Comparison of ENCODE assay signal across 8 mouse cellular contexts in the genomic region with DNA sequence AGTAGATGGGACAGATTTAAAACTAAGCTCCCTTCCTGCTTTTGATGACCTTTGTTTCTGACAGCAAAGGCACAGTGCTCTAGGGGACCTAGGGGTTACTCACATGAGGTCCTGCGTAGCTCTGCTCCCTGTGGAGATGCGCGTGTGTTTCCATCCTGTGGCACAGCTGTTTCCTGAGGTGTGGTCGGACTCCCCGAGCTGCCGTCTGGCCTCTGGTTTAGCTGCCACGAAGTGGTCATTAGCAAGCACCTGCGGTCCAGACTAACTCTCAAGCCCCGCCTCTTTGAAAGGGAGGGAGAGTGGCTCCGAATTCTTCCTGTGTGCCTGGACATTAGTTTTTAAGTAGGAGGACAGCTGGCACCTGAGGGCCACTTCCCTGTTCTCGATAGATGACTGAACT. TPM values are rescaled to one million over a fixed set of nuclear protein-coding genes. Genes with fewer than 3 reads are reported as not detected.
DNase-seq lines count a peak whose midpoint lies in the region; ATAC-seq and TF ChIP-seq lines count a peak whose summit lies in the region.

A gene (minus strand): TSS at position 233 of the 400 bp plus-strand sequence.

- H3K9me3 ChIP-seq in embryonic facial prominence, embryonic 13.5 days, result no peaks in the 10 kb centered on the region

- peaks cover 9% of the 10 kb centered on the region for H3K4me1 ChIP-seq in embryonic facial prominence, embryonic 13.5 days

- intact Hi-C loops in left cerebral cortex, adult 2 months (cut with DNase I), result no loop called here
- intact Hi-C loops in heart, postnatal 25 days (cut with DNase I), result no loop called here

- no peak within 1 kb of the TSS for H3K4me3 ChIP-seq in left cerebral cortex, adult 2 months
- no peak within 1 kb of the TSS for H3K4me3 ChIP-seq in embryonic facial prominence, embryonic 13.5 days

- no peaks in the 10 kb centered on the region for H3K36me3 ChIP-seq in embryonic facial prominence, embryonic 13.5 days

- 10% methylated on average over 11 of the region's 11 CpGs for WGBS in embryonic facial prominence, embryonic 13.5 days

- no peak for TF ChIP-seq CTCF in left cerebral cortex, adult 2 months (IDR thresholded peaks at IDR 0.05)

- no peak for ATAC-seq in embryonic facial prominence, embryonic 13.5 days (ENCODE audit: insufficient number of reproducible peaks, insufficient read depth, low FRiP score, low TSS enrichment, low read depth)

- no peak for DNase-seq in left cerebral cortex, adult 2 months (ENCODE audit: extremely low spot score in 1 of 2, low spot score in 2 of 2)
- DNase-seq in left cerebral cortex, adult 9 months (ENCODE audit: low spot score in 2 of 2), result no peak
- no peak for DNase-seq in heart, postnatal 25 days (ENCODE audit: low spot score)
- DNase-seq in layer of hippocampus, postnatal 10 days (ENCODE audit: low spot score in 2 of 2), result no peak
- peak; percentile 52 for DNase-seq in lung, postnatal 25 days (ENCODE audit: low spot score)
- DNase-seq in Muller cell, postnatal 12 days (ENCODE audit: inconsistent ontology term), result no peak
- DNase-seq in cerebellum, postnatal 14 days, result no peak

- peak within 1 kb of the TSS; percentile 44 for H3K4me2 ChIP-seq in embryonic facial prominence, embryonic 13.5 days

- no peak within 1 kb of the TSS for H3K9ac ChIP-seq in embryonic facial prominence, embryonic 13.5 days

- H3K27ac ChIP-seq in left cerebral cortex, adult 2 months, result no peak within 1 kb of the TSS
- no peak within 1 kb of the TSS for H3K27ac ChIP-seq in embryonic facial prominence, embryonic 13.5 days

- no peaks in the 10 kb centered on the region for H3K27me3 ChIP-seq in embryonic facial prominence, embryonic 13.5 days

RNA-seq across cellular contexts. Expression of the gene that starts here (rescaled TPM):
- total RNA-seq in left cerebral cortex, adult 2 months (2021), result 10 to 100 TPM; 47.6 to 51.8 TPM
- polyA plus RNA-seq in embryonic facial prominence, embryonic 13.5 days (2015; fragmentation: Nextera tagmentation; extraction: Ambion mirVana), result 20.2 and 23.6 TPM in 2 replicates
- 10 to 100 TPM; 25.7 to 28.7 TPM for total RNA-seq in heart, postnatal 25 days (2021)
- total RNA-seq in layer of hippocampus, postnatal 10 days (2021), result 10 to 100 TPM; 42.9 to 43.5 TPM
